Mouse (Mus musculus): ENCODE measurements around the gene Atf3.

- TF ChIP-seq POLR2A (IDR thresholded peaks at IDR 0.05; ENCODE audit: control insufficient read depth, low read depth, low read length) (no peak), CTCF (IDR thresholded peaks at IDR 0.05; ENCODE audit: control insufficient read depth, insufficient read depth, insufficient replicate concordance, low read depth, low read length) (no peak)
Observed at GRCm38 (mm10) chr1:191181469-191182259, 36.2 kb downstream of the Atf3 start.

Measured in testis, adult 2 months (tissue).